Mouse (Mus musculus) lung, adult 2 months (tissue): ENCODE results near the gene Entpd2.

Experiments
- CTCF ChIP-seq: fragments of 200-500 bp; IDR thresholded peaks from 2 replicates; pipeline ENCODE4 v1.5.1; 2011; ENCODE audit warnings: mild to moderate bottlenecking, low read length, control low read depth; ENCODE audit not compliant: insufficient read depth
- POLR2A ChIP-seq: fragments of 200-500 bp; IDR thresholded peaks from 2 replicates; pipeline ENCODE4 v1.6.1; 2011; ENCODE audit warnings: low read depth, mild to moderate bottlenecking, control low read depth, low read length, borderline replicate concordance; ENCODE audit errors: extremely low read depth

DNA sequence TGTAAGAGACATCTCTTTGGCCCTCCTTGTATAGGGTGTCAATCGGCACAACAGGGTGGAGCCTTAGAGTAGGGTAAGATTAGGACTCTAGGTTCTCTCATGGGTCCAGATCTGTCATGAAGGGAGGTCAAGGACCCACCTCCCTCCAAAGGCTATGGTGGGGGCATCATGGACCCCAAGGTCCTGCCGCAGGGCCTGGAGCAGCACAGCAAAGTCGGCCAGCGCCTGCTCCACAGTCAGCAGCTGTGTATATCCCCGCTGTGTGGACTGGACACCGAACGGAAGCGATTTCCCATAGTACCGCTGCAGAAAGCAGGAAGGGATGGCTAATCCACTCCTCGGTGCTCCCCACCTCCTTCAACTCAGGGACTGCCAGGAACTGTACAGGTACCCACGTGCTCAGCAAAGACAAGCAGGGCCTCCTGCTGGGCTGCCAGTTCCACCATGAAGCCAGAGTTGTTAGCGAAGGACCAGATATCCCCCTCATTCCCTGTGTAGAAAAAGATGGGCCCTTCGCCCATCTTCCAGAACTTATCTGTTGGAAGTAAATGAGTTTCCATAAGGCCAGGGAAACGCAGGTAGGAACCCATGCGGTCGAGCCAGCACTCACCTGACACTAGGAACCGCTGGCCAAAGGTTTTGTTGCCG is 40.1 kb upstream of the Entpd2 start:
- no peak for TF ChIP-seq CTCF
- no peak for TF ChIP-seq POLR2A
